Mouse (Mus musculus) spleen, adult 2 months (tissue): ENCODE data around the gene Adamts18. TPM values are rescaled to one million over a fixed set of nuclear protein-coding genes. Genes with fewer than 3 reads are reported as not detected.

Source experiments
- DNase-seq, 2 experiments: peaks; one replicate each; pipeline versions ENCODE4 v3.0.0 to v3.0.0-alpha.2; 2012 to 2021; ENCODE audit warnings: low spot score in 2 of 2, low read depth in 1 of 2
- H3K27ac ChIP-seq: fragments of 200-500 bp; 2 replicates; pipeline ENCODE4 v1.5.1; 2012; ENCODE audit warnings: low read length, inconsistent platforms; ENCODE audit not compliant: insufficient read depth
- H3K27me3 ChIP-seq: fragments of 200-500 bp; 2 replicates; pipeline ENCODE4 v1.6.1; 2012; ENCODE audit warnings: mild to moderate bottlenecking, moderate library complexity, low read length, inconsistent platforms; ENCODE audit not compliant: control insufficient read depth, insufficient read depth
- H3K36me3 ChIP-seq: fragments of 200-500 bp; 2 replicates; pipeline ENCODE4 v1.6.1; 2012; ENCODE audit warnings: mild to moderate bottlenecking, low read length, inconsistent platforms; ENCODE audit not compliant: control insufficient read depth, insufficient read depth
- H3K4me1 ChIP-seq: fragments of 200-500 bp; 2 replicates; pipeline ENCODE4 v1.6.1; 2011; ENCODE audit warnings: inconsistent platforms; ENCODE audit not compliant: control insufficient read depth, insufficient read depth, insufficient read length
- H3K4me3 ChIP-seq: fragments of 200-500 bp; 2 replicates; pipeline ENCODE4 v1.5.1; 2011; ENCODE audit warnings: mild to moderate bottlenecking, inconsistent platforms; ENCODE audit not compliant: insufficient read depth, insufficient read length; ENCODE audit errors: extremely low read depth
- CTCF ChIP-seq: fragments of 200-500 bp; IDR thresholded peaks from 2 replicates; pipeline ENCODE4 v1.5.1; 2011; ENCODE audit warnings: mild to moderate bottlenecking, inconsistent platforms; ENCODE audit not compliant: insufficient read depth, insufficient read length, insufficient replicate concordance; ENCODE audit errors: extremely low read depth
- POLR2A ChIP-seq: fragments of 200-500 bp; IDR thresholded peaks from 2 replicates; pipeline ENCODE4 v1.6.1; 2011; ENCODE audit warnings: low read depth, low read length, inconsistent platforms
- WGBS: fragments of 180-500 bp; shearing (Covaris S2); methylation state at CpG from one replicate; pipeline ENCODE4 v1.1.7; 2018; 5-methylcytosine and 5-hydroxymethylcytosine counted together
- polyA plus RNA-seq: library from polyadenylated mRNA; depleted of rRNA; stranded (reverse); fragments of >200 nt; gene quantifications from 2 replicates; pipeline ENCODE4 v1.2.3, GENCODE M21; 2012

Adamts18 gene
- polyA plus RNA-seq, 1 experiment: not detected

GRCm38 (mm10) chr8:113679361-113679760 is 169.2 kb downstream of the Adamts18 start:
- H3K36me3 ChIP-seq: no peaks in the 10 kb centered on the region
- TF ChIP-seq POLR2A (no peak), CTCF (no peak)
- H3K27me3 ChIP-seq: no peaks in the 10 kb centered on the region
- WGBS: 16% methylated on average over 3 of the region's 3 CpGs
- H3K4me1 ChIP-seq: no peaks in the 10 kb centered on the region
- no peak overlapping the region for H3K27ac ChIP-seq
- H3K4me3 ChIP-seq: no peak overlapping the region
- no peak for DNase-seq

- TF ChIP-seq CTCF (no peak), POLR2A (no peak)
- Histone ChIP-seq H3K4me3 (no peak overlapping the region), H3K27me3 (no peaks in the 10 kb centered on the region), H3K4me1 (no peaks in the 10 kb centered on the region), H3K36me3 (no peaks in the 10 kb centered on the region), H3K27ac (no peak overlapping the region)
- DNase-seq: no peak
- WGBS: 89% methylated on average over 1 of the region's 1 CpGs
Measured at GRCm38 (mm10) chr8:113676811-113677210, 171.7 kb downstream of the Adamts18 start.

- 80% methylated on average over 2 of the region's 2 CpGs for WGBS
- no peaks in the 10 kb centered on the region for H3K36me3 ChIP-seq
- H3K27me3 ChIP-seq: no peaks in the 10 kb centered on the region
- H3K4me3 ChIP-seq: no peak overlapping the region
- DNase-seq: no peak
- no peaks in the 10 kb centered on the region for H3K4me1 ChIP-seq
- TF ChIP-seq POLR2A: no peak
- no peak for TF ChIP-seq CTCF
- no peak overlapping the region for H3K27ac ChIP-seq
Measured at GRCm38 (mm10) chr8:113675281-113675680, 173.3 kb downstream of the Adamts18 start.

GRCm38 (mm10) chr8:113674611-113675010 is 173.9 kb downstream of the Adamts18 start:
- Histone ChIP-seq H3K27me3 (no peaks in the 10 kb centered on the region), H3K4me1 (no peaks in the 10 kb centered on the region), H3K4me3 (no peak overlapping the region), H3K27ac (no peak overlapping the region), H3K36me3 (no peaks in the 10 kb centered on the region)
- WGBS: 79% methylated on average over 3 of the region's 3 CpGs
- TF ChIP-seq CTCF (no peak), POLR2A (no peak)
- DNase-seq: no peak

- Histone ChIP-seq H3K36me3 (no peaks in the 10 kb centered on the region), H3K4me3 (no peak overlapping the region), H3K27me3 (no peaks in the 10 kb centered on the region), H3K27ac (no peak overlapping the region), H3K4me1 (no peaks in the 10 kb centered on the region)
- DNase-seq: no peak
- TF ChIP-seq CTCF (no peak), POLR2A (no peak)
- WGBS: 82% methylated on average over 3 of the region's 3 CpGs
Measured at GRCm38 (mm10) chr8:113673300-113673699, 175.2 kb downstream of the Adamts18 start.

- 93% methylated on average over 11 of the region's 11 CpGs for WGBS
- Histone ChIP-seq H3K4me3 (no peak overlapping the region), H3K27ac (no peak overlapping the region), H3K27me3 (no peaks in the 10 kb centered on the region), H3K36me3 (no peaks in the 10 kb centered on the region), H3K4me1 (no peaks in the 10 kb centered on the region)
- TF ChIP-seq POLR2A (no peak), CTCF (no peak)
- no peak for DNase-seq
Measured at GRCm38 (mm10) chr8:113672599-113673255, 175.8 kb downstream of the Adamts18 start.

GRCm38 (mm10) chr8:113669924-113670323 is 178.6 kb downstream of the Adamts18 start:
- no peak overlapping the region for H3K27ac ChIP-seq
- H3K27me3 ChIP-seq: no peaks in the 10 kb centered on the region
- TF ChIP-seq CTCF (no peak), POLR2A (no peak)
- H3K4me1 ChIP-seq: no peaks in the 10 kb centered on the region
- DNase-seq: no peak
- H3K4me3 ChIP-seq: no peak overlapping the region
- 86% methylated on average over 10 of the region's 10 CpGs for WGBS
- no peaks in the 10 kb centered on the region for H3K36me3 ChIP-seq
